Mouse (Mus musculus) cerebellum, adult 2 months (tissue): Measurements from ENCODE around the gene Zfp536.

Source experiments
- CTCF ChIP-seq: fragments of 200-500 bp; IDR thresholded peaks from 2 replicates; pipeline ENCODE4 v1.5.1; 2011; ENCODE audit warnings: low read depth, mild to moderate bottlenecking, control low read depth, low read length, moderate library complexity, borderline replicate concordance; ENCODE audit not compliant: insufficient read depth
- POLR2A ChIP-seq: fragments of 200-500 bp; IDR thresholded peaks from 2 replicates; pipeline ENCODE4 v1.6.1; 2011; ENCODE audit warnings: low read length, control low read depth, borderline replicate concordance; ENCODE audit not compliant: insufficient read depth

GRCm38 (mm10) chr7:37464186-37464721, 309.2 kb downstream of the Zfp536 start:
- TF ChIP-seq CTCF (no peak), POLR2A (no peak)
